In genomic region chr13:97068151-97068550, GRCm38 (mm10) we compare ENCODE assay signal across 42 mouse cellular contexts. TPM values are rescaled to one million over a fixed set of nuclear protein-coding genes. Genes with fewer than 3 reads are reported as not detected.
DNase-seq lines count a peak whose midpoint lies in the region; ATAC-seq lines count a peak whose summit lies in the region.
"Had no signal": no experiment of that assay in that cellular context is flagged by ENCODE, and none has a peak within 500 bp of the region (broad histone marks: within the 10 kb centered on the region; RNA-seq: fewer than 3 reads in every experiment).

No protein-coding gene starts in this region.

- H3K9me3 ChIP-seq in heart, embryonic 11.5 days (replicated peaks; ENCODE audit: control insufficient read depth, low read length), result no peaks in the 10 kb centered on the region
- no peaks in the 10 kb centered on the region for H3K9me3 ChIP-seq in midbrain, embryonic 11.5 days (ENCODE audit: control insufficient read depth, low read length)
- H3K9me3 ChIP-seq in midbrain, embryonic 14.5 days (ENCODE audit: control insufficient read depth, low read length), result no peaks in the 10 kb centered on the region
- no peaks in the 10 kb centered on the region for H3K9me3 ChIP-seq in liver, embryonic 13.5 days (replicated peaks)
- H3K9me3 ChIP-seq: embryonic facial prominence, embryonic 12.5 days; forebrain, embryonic 12.5 days; hindbrain, embryonic 12.5 days; intestine, embryonic 15.5 days; limb, embryonic 12.5 days; neural tube, embryonic 12.5 days had no signal

- H3K27ac ChIP-seq in heart, embryonic 11.5 days (ENCODE audit: low read depth, low read length), result no peak overlapping the region
- no peak overlapping the region for H3K27ac ChIP-seq in midbrain, embryonic 11.5 days (ENCODE audit: low read depth, low read length)
- H3K27ac ChIP-seq in midbrain, embryonic 14.5 days (replicated peaks; ENCODE audit: low read depth, low read length), result no peak overlapping the region
- peak overlapping the region; percentile 90 for H3K27ac ChIP-seq in liver, embryonic 13.5 days
- H3K27ac ChIP-seq: embryonic facial prominence, embryonic 12.5 days; forebrain, embryonic 12.5 days; hindbrain, embryonic 12.5 days; hindbrain, postnatal 0 days; intestine, embryonic 15.5 days; layer of hippocampus, adult 2 months; left cerebral cortex, adult 2 months; limb, embryonic 12.5 days; neural tube, embryonic 12.5 days had no signal

- peak overlapping the region; percentile 39 for H3K4me2 ChIP-seq in heart, embryonic 11.5 days
- H3K4me2 ChIP-seq in midbrain, embryonic 11.5 days, result no peak overlapping the region
- no peak overlapping the region for H3K4me2 ChIP-seq in midbrain, embryonic 14.5 days (ENCODE audit: low read length)
- H3K4me2 ChIP-seq in liver, embryonic 13.5 days, result peak overlapping the region; percentile 70
- H3K4me2 ChIP-seq: embryonic facial prominence, embryonic 12.5 days; forebrain, embryonic 12.5 days; hindbrain, embryonic 12.5 days; intestine, embryonic 15.5 days; limb, embryonic 12.5 days had no signal

- peak overlapping the region; percentile 54 for H3K9ac ChIP-seq in heart, embryonic 11.5 days (ENCODE audit: low read depth, low read length)
- H3K9ac ChIP-seq in midbrain, embryonic 11.5 days (ENCODE audit: low read length), result no peak overlapping the region
- H3K9ac ChIP-seq in midbrain, embryonic 14.5 days (replicated peaks; ENCODE audit: low read length), result no peak overlapping the region
- peak overlapping the region; percentile 74 for H3K9ac ChIP-seq in liver, embryonic 13.5 days
- H3K9ac ChIP-seq: embryonic facial prominence, embryonic 12.5 days; forebrain, embryonic 12.5 days; hindbrain, embryonic 12.5 days; intestine, embryonic 15.5 days; limb, embryonic 12.5 days; neural tube, embryonic 12.5 days had no signal

- H3K36me3 ChIP-seq in heart, embryonic 11.5 days (ENCODE audit: control insufficient read depth, insufficient read depth, low read length), result no peaks in the 10 kb centered on the region
- no peaks in the 10 kb centered on the region for H3K36me3 ChIP-seq in midbrain, embryonic 11.5 days (ENCODE audit: control insufficient read depth, insufficient read depth, low read length)
- H3K36me3 ChIP-seq in midbrain, embryonic 14.5 days (ENCODE audit: control insufficient read depth, insufficient read depth, low read length), result no peaks in the 10 kb centered on the region
- no peaks in the 10 kb centered on the region for H3K36me3 ChIP-seq in liver, embryonic 13.5 days
- H3K36me3 ChIP-seq: embryonic facial prominence, embryonic 12.5 days; forebrain, embryonic 12.5 days; hindbrain, embryonic 12.5 days; intestine, embryonic 15.5 days; limb, embryonic 12.5 days; neural tube, embryonic 12.5 days had no signal

- no peak for ATAC-seq in heart, embryonic 11.5 days (replicated peaks; ENCODE audit: insufficient number of reproducible peaks, low FRiP score, low TSS enrichment)
- no peak for ATAC-seq in midbrain, embryonic 11.5 days (ENCODE audit: low FRiP score)
- no peak for ATAC-seq in midbrain, embryonic 14.5 days (ENCODE audit: low FRiP score, low TSS enrichment)
- ATAC-seq in liver, embryonic 13.5 days (ENCODE audit: low read depth), result no peak
- ATAC-seq: hindbrain, postnatal 0 days; intestine, embryonic 15.5 days; lung, postnatal 0 days had no signal

- DNase-seq in heart, postnatal 10 days, result no peak
- peak; percentile 91 for DNase-seq in midbrain, embryonic 11.5 days (ENCODE audit: low spot score, missing footprints)
- DNase-seq in midbrain, embryonic 14.5 days, result no peak
- no peak for DNase-seq in liver, embryonic 13.5 days
- DNase-seq in right cerebral cortex, postnatal 25 days, result no peak
- DNase-seq in MN1 (ENCODE audit: low spot score), result no peak
- DNase-seq: adrenal gland, postnatal 14 days; B cell, adult 2 months; cerebellum, adult 11 months; cerebellum, adult 9-11 months; embryo, embryonic 11 days; gastrocnemius, postnatal 25 days; heart, postnatal 36 days; kidney, adult 2 months; kidney, postnatal 36 days; lung, adult 18-20 months; lung, postnatal 4 days; right cerebral cortex, adult 18-20 months; right cerebral cortex, postnatal 4 days; thymus, adult 2 months; thymus, postnatal 36 days had no signal

- intact Hi-C loops in heart, postnatal 10 days (cut with DNase I), result no loop called here

- WGBS in heart, embryonic 11.5 days (ENCODE audit: insufficient replicate concordance), result 34% methylated on average over 8 of the region's 8 CpGs
- 27% methylated on average over 8 of the region's 8 CpGs for WGBS in midbrain, embryonic 11.5 days
- 42% methylated on average over 8 of the region's 8 CpGs for WGBS in midbrain, embryonic 14.5 days
- 62% methylated on average over 8 of the region's 8 CpGs for WGBS in liver, embryonic 13.5 days (ENCODE audit: insufficient replicate concordance)

- H3K4me1 ChIP-seq in heart, embryonic 11.5 days (ENCODE audit: control insufficient read depth, insufficient read depth, low read length), result 0 out of 2 replicates have a peak, but pooled peaks cover 6% of the 10 kb centered on the region
- peaks cover 5% of the 10 kb centered on the region for H3K4me1 ChIP-seq in midbrain, embryonic 11.5 days (ENCODE audit: control insufficient read depth, insufficient read depth, low read length)
- peaks cover 6% of the 10 kb centered on the region; the same call in 1 of the 2 replicates for H3K4me1 ChIP-seq in midbrain, embryonic 14.5 days (ENCODE audit: control insufficient read depth, insufficient read depth, low read length)
- H3K4me1 ChIP-seq in liver, embryonic 13.5 days (replicated peaks), result peaks cover 75% of the 10 kb centered on the region

- H3K27me3 ChIP-seq in heart, embryonic 11.5 days (ENCODE audit: control insufficient read depth, insufficient read depth, low read length), result no peaks in the 10 kb centered on the region
- no peaks in the 10 kb centered on the region; the same call in 1 of the 2 replicates for H3K27me3 ChIP-seq in midbrain, embryonic 11.5 days (ENCODE audit: control insufficient read depth, insufficient read depth, low read length)
- peaks cover 10% of the 10 kb centered on the region; the same call in 1 of the 2 replicates for H3K27me3 ChIP-seq in midbrain, embryonic 14.5 days (ENCODE audit: control insufficient read depth, insufficient read depth, low read length)
- peaks cover 17% of the 10 kb centered on the region for H3K27me3 ChIP-seq in liver, embryonic 13.5 days
- H3K27me3 ChIP-seq: intestine, embryonic 15.5 days had no signal

- peak overlapping the region; percentile 25 for H3K4me3 ChIP-seq in heart, embryonic 11.5 days (ENCODE audit: low read depth, low read length)
- H3K4me3 ChIP-seq in midbrain, embryonic 11.5 days (ENCODE audit: low read depth, low read length), result no peak overlapping the region
- H3K4me3 ChIP-seq in midbrain, embryonic 14.5 days (replicated peaks; ENCODE audit: low read depth, low read length), result no peak overlapping the region
- H3K4me3 ChIP-seq in liver, embryonic 13.5 days (replicated peaks), result peak overlapping the region; percentile 57
- H3K4me3 ChIP-seq: embryonic facial prominence, embryonic 12.5 days; forebrain, embryonic 12.5 days; hindbrain, embryonic 12.5 days; intestine, embryonic 15.5 days; layer of hippocampus, adult 2 months; left cerebral cortex, adult 2 months; limb, embryonic 12.5 days; myocyte; neural tube, embryonic 12.5 days had no signal

RNA-seq across cellular contexts. Expression of gene Fam169a, which starts 1.1 kb away (rescaled TPM):
- 14.2 and 15.0 TPM in 2 replicates for polyA plus RNA-seq in heart, embryonic 11.5 days (2014; fragmentation: Nextera tagmentation; extraction: Ambion mirVana)
- under 1 TPM; 0.87 to 0.89 TPM for total RNA-seq in heart, postnatal 10 days (2021)
- polyA plus RNA-seq in midbrain, embryonic 11.5 days (2014; fragmentation: Nextera tagmentation; extraction: Ambion mirVana), result 13.9 and 14.0 TPM in 2 replicates
- polyA plus RNA-seq in midbrain, embryonic 14.5 days (2014; fragmentation: Nextera tagmentation; extraction: Ambion mirVana), result 32.7 and 37.9 TPM in 2 replicates
- polyA plus RNA-seq in liver, embryonic 13.5 days (2015; fragmentation: Nextera tagmentation; extraction: Ambion mirVana), result 2.1 and 2.3 TPM in 2 replicates
- total RNA-seq: gastrocnemius, postnatal 25 days had no signal
- polyA plus RNA-seq: spleen, adult 2 months had no signal

RNA-seq across cellular contexts. Expression of gene Gm6169, which starts 30.9 kb away (rescaled TPM):
- 3.0 and 3.3 TPM in 2 replicates for polyA plus RNA-seq in heart, embryonic 11.5 days (2014; fragmentation: Nextera tagmentation; extraction: Ambion mirVana)
- 10 to 100 TPM in 1 of 2 experiments, under 1 TPM in 1; 0.48 to 14.0 TPM for total RNA-seq in heart, postnatal 10 days (2021)
- polyA plus RNA-seq in midbrain, embryonic 11.5 days (2014; fragmentation: Nextera tagmentation; extraction: Ambion mirVana), result 0.48 and 0.53 TPM in 2 replicates
- polyA plus RNA-seq in midbrain, embryonic 14.5 days (2014; fragmentation: Nextera tagmentation; extraction: Ambion mirVana), result 0.61 and 1.1 TPM in 2 replicates
- polyA plus RNA-seq in liver, embryonic 13.5 days (2015; fragmentation: Nextera tagmentation; extraction: Ambion mirVana), result 0.79 and 0.97 TPM in 2 replicates
- total RNA-seq: layer of hippocampus, adult 2 months; midbrain, postnatal 0 days had no signal

RNA-seq across cellular contexts. Expression of gene 1700029F12Rik, which starts 34.0 kb away (rescaled TPM):
- not detected in 2 replicates for polyA plus RNA-seq in heart, embryonic 11.5 days (2014; fragmentation: Nextera tagmentation; extraction: Ambion mirVana)
- total RNA-seq in heart, postnatal 10 days (2021), result not detected
- polyA plus RNA-seq in midbrain, embryonic 11.5 days (2014; fragmentation: Nextera tagmentation; extraction: Ambion mirVana), result not detected in 2 replicates
- not detected in 2 replicates for polyA plus RNA-seq in midbrain, embryonic 14.5 days (2014; fragmentation: Nextera tagmentation; extraction: Ambion mirVana)
- polyA plus RNA-seq in liver, embryonic 13.5 days (2015; fragmentation: Nextera tagmentation; extraction: Ambion mirVana), result not detected in 2 replicates
- total RNA-seq: adrenal gland, postnatal 14 days; gastrocnemius, adult 18-20 months; gastrocnemius, postnatal 25 days; heart, postnatal 36 days; hindbrain, postnatal 0 days; layer of hippocampus, adult 2 months; layer of hippocampus, postnatal 14 days; left cerebral cortex, adult 2 months; left cerebral cortex, postnatal 25 days; megakaryocyte-erythroid progenitor cell, adult 5-6 weeks; MEL; midbrain, postnatal 0 days had no signal
- polyA plus RNA-seq: embryonic facial prominence, embryonic 12.5 days; forebrain, embryonic 12.5 days; heart, embryonic 14.5 days; hindbrain, embryonic 12.5 days; hindbrain, postnatal 0 days; intestine, embryonic 15.5 days; kidney, embryonic 16.5 days; limb, embryonic 12.5 days; lung, postnatal 0 days; midbrain, postnatal 0 days; myocyte; neural tube, embryonic 12.5 days had no signal

Comparison
In these comparisons a context has a peak if more than half of its experiments do, and no peak if none do; other contexts are left out.
1. H3K4me2 ChIP-seq: peak in heart, embryonic 11.5 days (single experiment) and liver, embryonic 13.5 days (single experiment); none in midbrain, embryonic 11.5 days (single experiment) and midbrain, embryonic 14.5 days (single experiment).
2. H3K4me3 ChIP-seq: peak in heart, embryonic 11.5 days (single experiment) and liver, embryonic 13.5 days (single experiment); none in midbrain, embryonic 11.5 days (single experiment) and midbrain, embryonic 14.5 days (single experiment).
3. H3K9ac ChIP-seq: peak in heart, embryonic 11.5 days (single experiment) and liver, embryonic 13.5 days (single experiment); none in midbrain, embryonic 11.5 days (single experiment) and midbrain, embryonic 14.5 days (single experiment).